Mouse (Mus musculus): ENCODE results near the gene Gm49416. TPM values are rescaled to one million over a fixed set of nuclear protein-coding genes. Genes with fewer than 3 reads are reported as not detected.
"Not testable (repeated sequence)": the region's sequence is repeated elsewhere in the genome, so short reads cannot be mapped to it uniquely, and the experiment has no call there.

The Gm49416 gene
- polyA plus RNA-seq, 1 experiment from 2014 or later: not detected

- Histone ChIP-seq H3K4me2 (ENCODE audit: low read depth, low read length, severe bottlenecking) (peak overlapping the region; percentile 76), H3K27ac (ENCODE audit: low read depth, low read length) (peak overlapping the region; percentile 62; the same call in 1 of the 2 replicates), H3K9me3 (ENCODE audit: control insufficient read depth, low read length) (no peaks in the 10 kb centered on the region), H3K4me3 (ENCODE audit: low read depth, low read length) (peak overlapping the region; percentile 50), H3K36me3 (ENCODE audit: control insufficient read depth, insufficient read depth, low read length) (no peaks in the 10 kb centered on the region; the same call in 1 of the 2 replicates), H3K9ac (ENCODE audit: low read length) (peak overlapping the region; percentile 79), H3K27me3 (ENCODE audit: control insufficient read depth, insufficient read depth, low read length) (no peaks in the 10 kb centered on the region), H3K4me1 (replicated peaks; ENCODE audit: control insufficient read depth, insufficient read depth, low read length) (no peaks in the 10 kb centered on the region; the same call in 1 of the 2 replicates)
- whole genome bisulfite sequencing: 16% methylated on average over 19 of the region's 19 CpGs
- ATAC-seq (replicated peaks; ENCODE audit: low FRiP score) (no peak), DNase-seq (ENCODE audit: low spot score) (no peak)
These were observed 902 bp upstream of the Gm49416 start for GRCm38 (mm10) chr19:8887585-8888463.

GRCm38 (mm10) chr19:8892829-8893766 is 4.4 kb downstream of the Gm49416 start, which contains the start of gene Ints5:
Gene Ints5, plus strand, starts transcription at chr19:8893005.
- Histone ChIP-seq H3K27ac (ENCODE audit: low read depth, low read length) (peak within 1 kb of the TSS; percentile 25), H3K4me1 (replicated peaks; ENCODE audit: control insufficient read depth, insufficient read depth, low read length) (peaks cover 5% of the 10 kb centered on the region; the same call in 1 of the 2 replicates), H3K9me3 (ENCODE audit: control insufficient read depth, low read length) (no peaks in the 10 kb centered on the region), H3K9ac (ENCODE audit: low read length) (peak within 1 kb of the TSS; percentile 89), H3K4me2 (ENCODE audit: low read depth, low read length, severe bottlenecking) (peak within 1 kb of the TSS; percentile 65), H3K4me3 (ENCODE audit: low read depth, low read length) (peak within 1 kb of the TSS; percentile 61), H3K36me3 (ENCODE audit: control insufficient read depth, insufficient read depth, low read length) (no peaks in the 10 kb centered on the region; the same call in 1 of the 2 replicates), H3K27me3 (ENCODE audit: control insufficient read depth, insufficient read depth, low read length) (no peaks in the 10 kb centered on the region)
- ATAC-seq (replicated peaks; ENCODE audit: low FRiP score): peak; percentile 53
- WGBS: 3% methylated on average over 54 of the region's 54 CpGs
- peak; percentile 91 for DNase-seq (ENCODE audit: low spot score)

GRCm38 (mm10) chr19:8895397-8895960 is 6.8 kb downstream of the Gm49416 start:
- no peak overlapping the region for H3K4me3 ChIP-seq (ENCODE audit: low read depth, low read length)
- WGBS: 96% methylated on average over 9 of the region's 9 CpGs
- H3K9ac ChIP-seq (ENCODE audit: low read length): no peak overlapping the region; the same call in 1 of the 2 replicates
- H3K27me3 ChIP-seq (ENCODE audit: control insufficient read depth, insufficient read depth, low read length): no peaks in the 10 kb centered on the region
- no peaks in the 10 kb centered on the region; the same call in 1 of the 2 replicates for H3K36me3 ChIP-seq (ENCODE audit: control insufficient read depth, insufficient read depth, low read length)
- no peak overlapping the region for H3K4me2 ChIP-seq (ENCODE audit: low read depth, low read length, severe bottlenecking)
- ATAC-seq (replicated peaks; ENCODE audit: low FRiP score) (no peak), DNase-seq (ENCODE audit: low spot score) (no peak)
- no peak overlapping the region for H3K27ac ChIP-seq (ENCODE audit: low read depth, low read length)
- H3K4me1 ChIP-seq (replicated peaks; ENCODE audit: control insufficient read depth, insufficient read depth, low read length): peaks cover 11% of the 10 kb centered on the region
- H3K9me3 ChIP-seq (ENCODE audit: control insufficient read depth, low read length): no peaks in the 10 kb centered on the region

GRCm38 (mm10) chr19:8896231-8896630 is 7.5 kb downstream of the Gm49416 start:
- not testable (repeated sequence) for ATAC-seq (replicated peaks; ENCODE audit: low FRiP score); H3K36me3 ChIP-seq (ENCODE audit: control insufficient read depth, insufficient read depth, low read length); H3K27ac ChIP-seq (ENCODE audit: low read depth, low read length); H3K4me3 ChIP-seq (ENCODE audit: low read depth, low read length); DNase-seq (ENCODE audit: low spot score); H3K27me3 ChIP-seq (ENCODE audit: control insufficient read depth, insufficient read depth, low read length); H3K4me2 ChIP-seq (ENCODE audit: low read depth, low read length, severe bottlenecking); H3K9me3 ChIP-seq (ENCODE audit: control insufficient read depth, low read length); H3K9ac ChIP-seq (ENCODE audit: low read length)
- whole genome bisulfite sequencing: 89% methylated on average over 5 of the region's 5 CpGs
- H3K4me1 ChIP-seq (replicated peaks; ENCODE audit: control insufficient read depth, insufficient read depth, low read length): peaks cover 11% of the 10 kb centered on the region

GRCm38 (mm10) chr19:8897211-8897864 is 8.6 kb downstream of the Gm49416 start:
- H3K9ac ChIP-seq (ENCODE audit: low read length): peak overlapping the region; percentile 79
- H3K9me3 ChIP-seq (ENCODE audit: control insufficient read depth, low read length); H3K27me3 ChIP-seq (ENCODE audit: control insufficient read depth, insufficient read depth, low read length); H3K36me3 ChIP-seq (ENCODE audit: control insufficient read depth, insufficient read depth, low read length): not testable (repeated sequence)
- ATAC-seq (replicated peaks; ENCODE audit: low FRiP score): peak; percentile 55
- peak overlapping the region; percentile 89 for H3K4me2 ChIP-seq (ENCODE audit: low read depth, low read length, severe bottlenecking)
- H3K4me3 ChIP-seq (ENCODE audit: low read depth, low read length): peak overlapping the region; percentile 97
- DNase-seq (ENCODE audit: low spot score): peak; percentile 66
- H3K4me1 ChIP-seq (replicated peaks; ENCODE audit: control insufficient read depth, insufficient read depth, low read length): peaks cover 11% of the 10 kb centered on the region
- 29% methylated on average over 21 of the region's 21 CpGs for WGBS
- H3K27ac ChIP-seq (ENCODE audit: low read depth, low read length): peak overlapping the region; percentile 37; the same call in 1 of the 2 replicates

GRCm38 (mm10) chr19:8897865-8898495 is 9.3 kb downstream of the Gm49416 start, which contains the start of gene Ganab:
Gene Ganab, plus strand, starts transcription at chr19:8898071.
- Histone ChIP-seq H3K27ac (ENCODE audit: low read depth, low read length) (peak within 1 kb of the TSS; percentile 55; the same call in 1 of the 2 replicates), H3K4me3 (ENCODE audit: low read depth, low read length) (peak within 1 kb of the TSS; percentile 97), H3K9me3 (ENCODE audit: control insufficient read depth, low read length) (no peaks in the 10 kb centered on the region), H3K27me3 (ENCODE audit: control insufficient read depth, insufficient read depth, low read length) (no peaks in the 10 kb centered on the region), H3K9ac (ENCODE audit: low read length) (peak within 1 kb of the TSS; percentile 79), H3K36me3 (ENCODE audit: control insufficient read depth, insufficient read depth, low read length) (peaks cover 2% of the 10 kb centered on the region; the same call in 1 of the 2 replicates), H3K4me2 (ENCODE audit: low read depth, low read length, severe bottlenecking) (peak within 1 kb of the TSS; percentile 89), H3K4me1 (replicated peaks; ENCODE audit: control insufficient read depth, insufficient read depth, low read length) (peaks cover 11% of the 10 kb centered on the region)
- WGBS: under 1% methylated on average over 53 of the region's 53 CpGs
- DNase-seq (ENCODE audit: low spot score) (peak; percentile 98), ATAC-seq (replicated peaks; ENCODE audit: low FRiP score) (peak; percentile 99)

- Histone ChIP-seq H3K4me3 (ENCODE audit: low read depth, low read length) (peak overlapping the region; percentile 97), H3K9me3 (ENCODE audit: control insufficient read depth, low read length) (no peaks in the 10 kb centered on the region), H3K4me1 (replicated peaks; ENCODE audit: control insufficient read depth, insufficient read depth, low read length) (peaks cover 11% of the 10 kb centered on the region), H3K36me3 (ENCODE audit: control insufficient read depth, insufficient read depth, low read length) (peaks cover 2% of the 10 kb centered on the region; the same call in 1 of the 2 replicates), H3K9ac (ENCODE audit: low read length) (peak overlapping the region; percentile 79), H3K27ac (ENCODE audit: low read depth, low read length) (no peak overlapping the region), H3K27me3 (ENCODE audit: control insufficient read depth, insufficient read depth, low read length) (no peaks in the 10 kb centered on the region), H3K4me2 (ENCODE audit: low read depth, low read length, severe bottlenecking) (peak overlapping the region; percentile 89)
- DNase-seq (ENCODE audit: low spot score) (no peak), ATAC-seq (replicated peaks; ENCODE audit: low FRiP score) (no peak)
- 15% methylated on average over 13 of the region's 13 CpGs for WGBS
These were observed 9.8 kb downstream of the Gm49416 start for GRCm38 (mm10) chr19:8898576-8898975.

Data from forebrain, embryonic 11.5 days (tissue).